Mouse (Mus musculus) liver, embryonic 15.5 days (tissue): ENCODE measurements around the gene Prickle4. TPM values are rescaled to one million over a fixed set of nuclear protein-coding genes. Genes with fewer than 3 reads are reported as not detected.

ENCODE experiments used
- ATAC-seq: fragments of 200-750 bp; cut with Nextera tagmentation; 2 replicates; pipeline ENCODE4 v1.8.0; 2017; ENCODE audit warnings: moderate number of reproducible peaks, mild to moderate bottlenecking, moderate library complexity; ENCODE audit not compliant: insufficient read depth
- H3K27ac ChIP-seq: fragments of 300-500 bp; sonication (generic); replicated peaks from 2 replicates; pipeline ENCODE4 v1.5.1; 2015; ENCODE audit warnings: mild to moderate bottlenecking, inconsistent platforms
- H3K27me3 ChIP-seq: fragments of 300-500 bp; sonication (generic); 2 replicates; pipeline ENCODE4 v1.6.1; 2015; ENCODE audit warnings: mild to moderate bottlenecking, inconsistent platforms
- H3K36me3 ChIP-seq: fragments of 300-500 bp; sonication (generic); replicated peaks from 2 replicates; pipeline ENCODE4 v1.6.1; 2015; ENCODE audit warnings: moderate library complexity, mild to moderate bottlenecking, inconsistent platforms
- H3K4me1 ChIP-seq: fragments of 300-500 bp; sonication (generic); replicated peaks from 2 replicates; pipeline ENCODE4 v1.6.1; 2015; ENCODE audit warnings: inconsistent platforms
- H3K4me2 ChIP-seq: fragments of 300-500 bp; sonication (generic); 2 replicates; pipeline ENCODE4 v1.6.1; 2015; ENCODE audit warnings: moderate library complexity, mild to moderate bottlenecking, inconsistent platforms
- H3K4me3 ChIP-seq: fragments of 300-500 bp; sonication (generic); replicated peaks from 2 replicates; pipeline ENCODE4 v1.5.1; 2015; ENCODE audit warnings: mild to moderate bottlenecking, inconsistent platforms
- H3K9ac ChIP-seq: fragments of 300-500 bp; sonication (generic); 2 replicates; pipeline ENCODE4 v1.6.1; 2015; ENCODE audit warnings: moderate library complexity, mild to moderate bottlenecking, inconsistent platforms
- H3K9me3 ChIP-seq: fragments of 300-500 bp; sonication (generic); replicated peaks from 2 replicates; pipeline ENCODE4 v1.6.1; 2016; ENCODE audit warnings: inconsistent platforms
- WGBS: fragments of 180-500 bp; shearing (Covaris S2); methylation state at CpG from one replicate; pipeline ENCODE4 v1.1.7; 2015; ENCODE audit warnings: mixed read lengths; ENCODE audit not compliant: insufficient replicate concordance; 5-methylcytosine and 5-hydroxymethylcytosine counted together
- polyA plus RNA-seq: library from polyadenylated mRNA; unstranded; fragments of >200 nt; fragmentation: Nextera tagmentation; extraction: Ambion mirVana; gene quantifications from 2 replicates; pipeline ENCODE4 v1.2.1, GENCODE M21; 2015

Prickle4 gene
- not detected in 2 replicates for polyA plus RNA-seq

DNA sequence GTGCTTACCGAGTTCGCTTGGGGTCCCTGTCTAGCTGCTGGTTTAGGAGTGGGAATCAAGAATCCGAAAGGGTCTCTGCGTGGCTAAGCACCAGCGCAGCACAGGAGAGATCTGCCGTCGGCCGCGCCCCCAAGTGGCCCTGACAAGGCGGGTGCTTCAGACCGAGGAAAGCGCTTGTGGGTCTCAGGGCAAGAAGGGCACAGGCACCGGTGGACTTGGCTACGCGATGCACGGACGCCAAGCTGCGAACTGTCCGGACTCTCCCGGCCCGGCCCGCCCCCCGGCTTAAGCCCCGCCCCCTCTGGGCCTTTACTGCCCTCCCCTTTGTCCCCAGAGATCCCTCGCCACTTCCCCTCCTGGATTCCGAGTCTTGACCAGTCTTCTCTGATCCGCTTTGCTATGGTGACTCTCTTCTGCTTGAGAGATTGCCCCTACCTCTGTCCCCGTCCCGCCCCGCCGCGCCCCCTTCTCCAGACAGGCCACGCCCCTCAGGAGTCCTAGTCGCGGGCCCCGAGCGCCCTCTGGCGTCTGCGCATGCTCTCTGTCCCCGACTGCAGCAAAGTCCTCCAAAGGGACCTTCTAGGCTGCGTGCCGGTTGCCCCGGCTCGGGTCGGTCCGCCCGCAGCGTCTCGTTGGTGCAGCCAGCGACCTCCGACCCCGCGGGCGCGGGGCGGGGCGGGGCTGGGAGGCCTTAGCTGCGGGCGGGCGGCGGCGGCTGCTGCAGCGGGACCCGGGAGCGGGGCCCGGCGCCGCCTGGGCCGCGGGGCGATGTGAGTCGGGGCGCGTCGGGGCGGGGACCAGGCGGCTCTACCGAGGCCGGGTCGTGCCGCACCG lies at the start of gene Prickle4:
TSS of gene Prickle4 (minus strand) at position 234 of the 834 bp plus-strand sequence.
- Histone ChIP-seq H3K9me3 (no peaks in the 10 kb centered on the region), H3K4me1 (peaks cover 32% of the 10 kb centered on the region), H3K27me3 (peaks cover 73% of the 10 kb centered on the region), H3K36me3 (no peaks in the 10 kb centered on the region), H3K27ac (0 out of 2 replicates have a peak within 1 kb of the TSS, but pooled peaks have one; percentile 48), H3K4me2 (peak within 1 kb of the TSS; percentile 95), H3K4me3 (peak within 1 kb of the TSS; percentile 67), H3K9ac (peak within 1 kb of the TSS; percentile 63)
- WGBS: under 1% methylated on average over 73 of the region's 82 CpGs
- ATAC-seq: peak; percentile 86

DNA sequence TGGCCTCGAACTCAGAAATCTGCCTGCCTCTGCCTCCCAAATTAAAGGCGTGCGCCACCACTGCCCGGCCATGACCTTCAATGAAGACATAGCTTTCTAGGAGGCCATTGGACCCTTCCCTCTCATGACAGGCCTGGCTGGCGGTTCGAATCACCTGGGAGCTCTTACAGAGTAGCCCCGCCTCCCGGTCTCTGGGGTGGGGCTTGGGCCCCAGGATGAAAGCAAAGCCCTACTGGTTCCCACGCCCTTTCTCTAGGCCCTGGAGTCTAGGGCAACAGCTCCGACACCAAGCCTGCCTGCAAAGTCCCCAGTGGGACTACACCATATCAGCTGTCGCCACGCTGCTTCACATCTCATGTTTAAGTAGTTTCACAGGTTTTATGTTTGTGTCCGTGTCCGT lies 49.5 kb upstream of the Prickle4 start:
- H3K4me3 ChIP-seq: no peak overlapping the region
- no peak overlapping the region for H3K27ac ChIP-seq
- no peak for ATAC-seq
- no peak overlapping the region for H3K4me2 ChIP-seq
- 79% methylated on average over 14 of the region's 14 CpGs for WGBS
- peaks cover 2% of the 10 kb centered on the region; the same call in 1 of the 2 replicates for H3K36me3 ChIP-seq
- H3K9me3 ChIP-seq: no peaks in the 10 kb centered on the region
- no peak overlapping the region for H3K9ac ChIP-seq
- H3K27me3 ChIP-seq: peaks cover 9% of the 10 kb centered on the region
- peaks cover 47% of the 10 kb centered on the region for H3K4me1 ChIP-seq

DNA sequence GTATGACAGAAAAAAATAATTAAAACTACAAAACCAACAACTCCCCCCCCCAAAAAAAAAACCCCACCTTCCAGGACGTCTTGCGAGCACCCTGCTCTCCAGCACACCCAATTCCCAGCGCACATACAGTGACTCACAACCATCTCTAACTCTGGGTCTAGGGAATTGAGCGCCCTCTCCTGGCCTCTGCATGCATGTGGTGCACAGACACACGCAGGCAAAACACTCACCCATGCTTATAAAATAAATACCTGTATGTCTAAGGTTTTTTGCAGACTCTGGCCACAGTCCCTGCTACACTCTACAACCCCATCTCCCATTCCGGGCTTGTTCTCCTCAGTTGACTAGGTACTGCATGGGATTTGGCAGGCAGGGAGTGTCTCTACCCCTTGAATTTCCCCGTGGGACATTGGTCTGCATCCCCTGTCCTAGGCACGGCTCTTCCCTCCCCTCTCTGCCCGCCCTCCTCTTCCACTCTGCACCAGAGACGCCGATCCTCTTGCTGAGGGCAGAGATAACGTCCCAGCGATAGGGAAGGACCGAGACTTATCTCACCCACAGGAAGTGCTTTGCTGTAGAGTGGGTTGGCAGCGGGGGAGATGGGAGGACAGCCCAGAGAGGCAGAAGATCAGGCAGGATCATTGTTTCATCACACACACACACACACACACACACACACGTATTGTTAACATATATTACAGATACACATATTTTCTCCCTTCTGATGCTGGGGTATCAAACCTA lies 48.6 kb upstream of the Prickle4 start:
- peak; percentile 70 for ATAC-seq
- H3K4me3 ChIP-seq: no peak overlapping the region
- 13% methylated on average over 16 of the region's 16 CpGs for WGBS
- peaks cover 18% of the 10 kb centered on the region for H3K27me3 ChIP-seq
- no peaks in the 10 kb centered on the region for H3K9me3 ChIP-seq
- H3K4me2 ChIP-seq: peak overlapping the region; percentile 56
- peaks cover 2% of the 10 kb centered on the region; the same call in 1 of the 2 replicates for H3K36me3 ChIP-seq
- H3K27ac ChIP-seq: 0 out of 2 replicates have a peak overlapping the region, but pooled peaks have one; percentile 24
- peaks cover 50% of the 10 kb centered on the region for H3K4me1 ChIP-seq
- no peak overlapping the region; the same call in 1 of the 2 replicates for H3K9ac ChIP-seq

DNA sequence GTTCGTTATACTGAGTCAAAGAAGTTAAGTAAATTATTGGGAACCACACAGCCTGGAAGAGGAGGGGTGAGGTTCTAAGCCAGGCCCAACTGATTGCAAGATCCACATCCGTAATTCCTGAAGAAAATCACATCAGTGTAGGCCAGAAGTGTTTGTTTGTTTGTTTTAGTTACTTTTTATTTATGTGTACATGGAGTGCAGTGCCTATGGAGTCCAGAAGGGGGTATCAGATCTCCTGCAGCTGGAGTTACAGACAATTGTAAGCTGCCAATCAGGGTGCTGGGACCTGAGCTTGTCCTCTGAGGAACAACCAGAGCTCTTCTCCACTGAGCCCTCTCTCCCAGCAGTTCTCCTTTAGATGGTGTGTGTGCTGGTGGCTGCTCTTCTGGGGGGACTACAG lies 45.6 kb upstream of the Prickle4 start:
- ATAC-seq: no peak
- peaks cover 62% of the 10 kb centered on the region for H3K4me1 ChIP-seq

DNA sequence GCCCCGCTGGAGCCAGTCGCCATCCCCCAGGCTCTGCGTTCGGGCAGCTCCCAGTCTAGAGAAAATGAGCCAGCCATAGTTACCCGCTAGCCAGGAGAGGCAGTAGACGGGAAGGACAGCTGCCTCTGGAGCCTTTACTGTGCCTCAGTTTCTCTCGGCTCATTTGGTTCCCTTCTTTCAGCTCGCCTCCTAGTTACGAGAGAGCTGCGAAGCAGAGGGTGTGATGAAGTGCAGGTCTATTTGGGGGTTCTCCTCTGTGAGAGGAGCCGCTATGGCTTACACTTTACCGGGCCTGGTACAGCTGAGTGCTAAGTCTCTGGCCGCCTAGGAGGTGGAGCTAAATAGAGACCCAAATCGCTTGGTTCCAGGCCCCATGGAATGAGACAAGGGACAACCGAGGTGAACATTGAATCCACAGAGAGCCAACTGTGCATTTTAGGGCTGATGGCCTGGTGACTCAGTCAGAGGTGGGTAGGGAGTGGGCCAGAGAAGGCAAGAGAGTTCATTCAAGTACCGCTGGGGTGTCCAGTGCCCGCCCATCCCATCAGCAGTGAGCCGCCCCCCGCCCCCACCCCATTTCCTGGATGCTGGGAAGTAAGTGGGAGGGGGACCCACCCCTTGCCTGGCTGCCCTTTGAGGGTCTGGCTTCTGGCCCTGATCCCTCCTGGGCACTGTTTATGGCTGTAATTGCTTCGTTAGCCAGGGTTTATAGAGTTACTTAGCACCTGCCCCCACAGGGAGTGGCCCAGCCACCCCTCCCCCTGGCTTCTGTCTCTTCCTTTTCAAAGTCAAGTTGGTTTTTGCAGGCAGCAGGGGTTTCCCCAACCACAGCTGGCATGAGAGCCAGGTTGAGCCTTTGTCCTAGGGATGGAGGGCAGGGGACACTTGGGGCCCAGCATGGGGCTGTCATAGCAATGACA lies 44.6 kb upstream of the Prickle4 start:
- Histone ChIP-seq H3K36me3 (no peaks in the 10 kb centered on the region), H3K4me1 (peaks cover 62% of the 10 kb centered on the region), H3K9me3 (no peaks in the 10 kb centered on the region), H3K27ac (0 out of 2 replicates have a peak overlapping the region, but pooled peaks have one; percentile 78), H3K4me3 (peak overlapping the region; percentile 73), H3K4me2 (peak overlapping the region; percentile 99), H3K27me3 (peaks cover 31% of the 10 kb centered on the region), H3K9ac (peak overlapping the region; percentile 68)
- no peak for ATAC-seq
- 21% methylated on average over 20 of the region's 20 CpGs for WGBS

More for the DNA sequence above, 45.6 kb upstream of the Prickle4 start:
- Histone ChIP-seq H3K27ac (no peak overlapping the region), H3K36me3 (peaks cover 2% of the 10 kb centered on the region; the same call in 1 of the 2 replicates), H3K4me3 (no peak overlapping the region), H3K27me3 (peaks cover 31% of the 10 kb centered on the region), H3K9ac (no peak overlapping the region), H3K9me3 (no peaks in the 10 kb centered on the region), H3K4me2 (no peak overlapping the region)
- 69% methylated on average over 2 of the region's 2 CpGs for WGBS

DNA sequence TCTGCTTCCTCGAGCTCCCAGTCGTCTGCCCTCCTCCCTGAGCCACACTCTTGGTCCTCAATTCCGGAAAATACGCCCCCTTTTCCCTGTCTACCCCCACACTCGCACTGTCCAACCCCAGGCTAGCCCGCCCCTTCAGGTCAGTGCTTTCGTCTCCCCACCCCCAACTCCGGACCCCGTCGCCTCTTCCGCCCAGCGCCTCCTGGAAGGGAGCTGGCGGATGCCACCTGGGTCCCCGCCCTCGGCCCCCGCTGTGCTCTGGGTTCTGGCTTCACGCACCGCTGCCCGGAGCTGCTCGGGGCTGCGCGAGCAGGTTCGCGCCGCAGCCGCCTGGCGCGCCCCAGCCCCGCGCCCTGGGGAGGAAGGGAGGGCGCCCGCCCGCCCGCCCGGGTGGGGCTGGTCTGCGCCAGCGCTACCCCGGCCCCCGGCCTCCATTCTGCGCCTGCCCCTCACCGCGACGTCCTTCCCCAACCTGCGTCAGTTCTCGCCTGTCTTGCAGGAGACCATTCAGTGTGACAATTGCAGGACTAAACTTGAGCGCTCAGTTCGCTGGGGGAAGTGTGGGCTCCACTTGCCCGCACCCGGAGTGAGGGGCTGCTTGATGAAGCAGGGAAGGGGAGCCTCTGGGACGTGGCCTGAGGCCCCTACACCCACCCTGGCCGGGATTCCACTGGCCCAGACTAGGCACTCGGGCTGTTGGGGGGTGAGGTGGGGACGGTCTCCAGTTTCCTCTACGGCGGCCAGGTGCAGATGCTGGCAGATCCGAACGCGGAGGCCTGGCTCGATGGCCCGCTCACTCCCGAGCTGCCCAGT lies 43.7 kb upstream of the Prickle4 start:
- Histone ChIP-seq H3K9me3 (no peaks in the 10 kb centered on the region), H3K4me1 (peaks cover 53% of the 10 kb centered on the region), H3K4me3 (peak overlapping the region; percentile 73), H3K27ac (peak overlapping the region; percentile 78), H3K36me3 (no peaks in the 10 kb centered on the region), H3K4me2 (peak overlapping the region; percentile 99), H3K9ac (peak overlapping the region; percentile 68), H3K27me3 (peaks cover 31% of the 10 kb centered on the region)
- peak; percentile 26 for ATAC-seq
- 2% methylated on average over 55 of the region's 61 CpGs for WGBS

- Histone ChIP-seq H3K4me3 (peak overlapping the region; percentile 73), H3K27ac (peak overlapping the region; percentile 78), H3K27me3 (peaks cover 31% of the 10 kb centered on the region), H3K9ac (peak overlapping the region; percentile 68), H3K36me3 (no peaks in the 10 kb centered on the region), H3K9me3 (no peaks in the 10 kb centered on the region), H3K4me1 (peaks cover 45% of the 10 kb centered on the region), H3K4me2 (peak overlapping the region; percentile 99)
- peak; percentile 78 for ATAC-seq
- WGBS: under 1% methylated on average over 49 of the region's 60 CpGs
Measured at GRCm38 (mm10) chr17:47737271-47738065, 42.9 kb upstream of the Prickle4 start.

DNA sequence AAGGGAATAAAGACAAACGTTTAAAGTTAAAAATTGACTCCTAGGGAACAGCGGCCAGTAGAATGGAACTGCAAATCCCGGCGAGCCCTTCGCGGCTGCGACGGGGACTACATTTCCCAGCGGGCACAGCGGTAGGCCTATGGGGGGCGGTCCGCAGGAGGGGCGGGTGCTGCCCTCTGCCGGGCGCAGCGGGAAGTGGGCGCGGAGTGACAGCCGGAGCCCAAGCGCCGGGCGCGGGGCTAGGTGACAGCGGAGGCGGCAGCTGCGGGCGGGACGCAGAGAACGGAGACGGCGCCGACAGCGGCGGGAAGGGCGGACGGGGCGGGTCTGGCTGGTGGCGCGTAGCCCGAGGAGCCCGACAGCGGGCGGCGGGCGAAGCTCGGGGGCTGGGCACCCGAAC lies 42.3 kb upstream of the Prickle4 start, which contains the start of gene Tfeb:
TSS of gene Tfeb (plus strand) at position 175 of the 400 bp plus-strand sequence.
- H3K9ac ChIP-seq: peak within 1 kb of the TSS; percentile 68
- under 1% methylated on average over 44 of the region's 47 CpGs for WGBS
- ATAC-seq: peak; percentile 75

GRCm38 (mm10) chr17:47735553-47736100 lies 41.1 kb upstream of the Prickle4 start:
- 65% methylated on average over 14 of the region's 14 CpGs for WGBS
- no peak for ATAC-seq
- Histone ChIP-seq H3K36me3 (no peaks in the 10 kb centered on the region), H3K4me1 (peaks cover 30% of the 10 kb centered on the region), H3K4me3 (no peak overlapping the region), H3K9me3 (no peaks in the 10 kb centered on the region), H3K4me2 (no peak overlapping the region), H3K27ac (no peak overlapping the region), H3K9ac (no peak overlapping the region), H3K27me3 (peaks cover 31% of the 10 kb centered on the region)

More for the DNA sequence above, 42.3 kb upstream of the Prickle4 start, which contains the start of gene Tfeb:
- Histone ChIP-seq H3K36me3 (no peaks in the 10 kb centered on the region), H3K27ac (peak within 1 kb of the TSS; percentile 78), H3K27me3 (peaks cover 31% of the 10 kb centered on the region), H3K4me2 (peak within 1 kb of the TSS; percentile 99), H3K4me3 (peak within 1 kb of the TSS; percentile 73), H3K4me1 (peaks cover 41% of the 10 kb centered on the region), H3K9me3 (no peaks in the 10 kb centered on the region)
